Mouse (Mus musculus) C2C12 (cell line): Measurements from ENCODE around the gene Comtd1.

Experiments used
- CTCF ChIP-seq: IDR thresholded peaks from one replicate; pipeline ENCODE4 v1.5.1; 2011; ENCODE audit not compliant: control insufficient read depth, insufficient read depth, insufficient read length
- USF1 ChIP-seq: IDR thresholded peaks from one replicate; pipeline ENCODE4 v1.6.1; 2011; ENCODE audit warnings: low read depth, mild to moderate bottlenecking, control low read depth, moderate library complexity

- TF ChIP-seq CTCF: no peak
- TF ChIP-seq USF1: peak; percentile 93
Measured at GRCm38 (mm10) chr14:21830876-21831767, 17.7 kb downstream of the Comtd1 start.
